Mouse (Mus musculus): Measurements from ENCODE around the gene Tmc3. TPM values are rescaled to one million over a fixed set of nuclear protein-coding genes. Genes with fewer than 3 reads are reported as not detected.

Tmc3 gene
- total RNA-seq, 2 experiments from 2014 or later = not detected

DNA sequence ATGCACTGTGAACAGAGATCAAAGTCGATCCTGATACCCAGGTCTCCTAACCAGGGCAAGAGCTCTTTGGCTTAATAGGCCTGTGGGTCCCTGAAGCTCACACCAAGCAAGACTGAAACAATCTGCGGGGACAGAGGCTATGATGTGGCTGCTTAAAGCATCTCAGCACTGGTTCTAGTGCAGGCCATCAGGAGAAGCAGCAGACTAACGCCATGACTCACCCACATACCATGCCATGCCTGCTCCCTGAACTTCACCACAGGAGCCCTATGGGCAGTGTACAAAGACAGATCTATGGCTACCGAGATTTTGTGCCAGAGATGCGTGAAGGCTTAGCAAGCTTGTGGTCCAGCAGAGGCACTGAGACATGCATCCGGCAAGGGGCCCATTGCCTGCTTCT lies 86.8 kb downstream of the Tmc3 start:
- intact Hi-C loops (cut with DNase I) = no loop called here
- DNase-seq = no peak
- Histone ChIP-seq H3K4me3 (no peak overlapping the region), H3K27ac (no peak overlapping the region)
- TF ChIP-seq CTCF (IDR thresholded peaks at IDR 0.05) = no peak

Other genes starting within 250 kb of the Tmc3 start
- 1 to 10 TPM; 3.7 to 4.9 TPM for gene Stard5, start 47.0 kb downstream of the Tmc3 start, total RNA-seq (2021)
- 1 to 10 TPM; 1.4 to 1.8 TPM for gene Il16, start 160.8 kb downstream of the Tmc3 start, total RNA-seq (2021)
- not detected for gene Cfap161, start 210.0 kb downstream of the Tmc3 start, total RNA-seq (2021)

Data from gastrocnemius, adult 2 months (tissue).